Mouse (Mus musculus) heart, embryonic 16.5 days (tissue): Measurements from ENCODE around the gene Usp24. TPM values are rescaled to one million over a fixed set of nuclear protein-coding genes. Genes with fewer than 3 reads are reported as not detected.

Experiments used
- ATAC-seq: fragments of 200-750 bp; cut with Nextera tagmentation; replicated peaks from 2 replicates; pipeline ENCODE4 v1.8.0; 2017; ENCODE audit warnings: moderate number of reproducible peaks; ENCODE audit not compliant: insufficient read depth, low FRiP score; ENCODE audit errors: extremely low read depth
- H3K27ac ChIP-seq: fragments of 300-500 bp; sonication (generic); 2 replicates; pipeline ENCODE4 v1.5.1; 2014; ENCODE audit warnings: mild to moderate bottlenecking, low read length, control low read depth, moderate library complexity
- H3K27me3 ChIP-seq: fragments of 300-500 bp; sonication (generic); 2 replicates; pipeline ENCODE4 v1.6.1; 2014; ENCODE audit warnings: low read length, mixed read lengths; ENCODE audit not compliant: control insufficient read depth, insufficient read depth
- H3K36me3 ChIP-seq: fragments of 300-500 bp; sonication (generic); 2 replicates; pipeline ENCODE4 v1.6.1; 2014; ENCODE audit not compliant: control insufficient read depth, insufficient read depth
- H3K4me1 ChIP-seq: fragments of 300-500 bp; sonication (generic); 2 replicates; pipeline ENCODE4 v1.6.1; 2014; ENCODE audit warnings: low read length, mixed read lengths; ENCODE audit not compliant: control insufficient read depth, insufficient read depth
- H3K4me2 ChIP-seq: fragments of 300-500 bp; sonication (generic); 2 replicates; pipeline ENCODE4 v1.6.1; 2014; ENCODE audit warnings: low read depth, mild to moderate bottlenecking, control low read depth, low read length
- H3K4me3 ChIP-seq: fragments of 300-500 bp; sonication (generic); 2 replicates; pipeline ENCODE4 v1.5.1; 2014; ENCODE audit warnings: mild to moderate bottlenecking, control low read depth, low read length
- H3K9ac ChIP-seq: fragments of 300-500 bp; sonication (generic); 2 replicates; pipeline ENCODE4 v1.6.1; 2014; ENCODE audit warnings: low read length, control low read depth
- H3K9me3 ChIP-seq: fragments of 300-500 bp; sonication (generic); replicated peaks from 2 replicates; pipeline ENCODE4 v1.6.1; 2016; ENCODE audit warnings: low read length; ENCODE audit not compliant: control insufficient read depth
- WGBS: fragments of 180-500 bp; shearing (Covaris S2); extraction: QIAGEN DNeasy Blood & Tissue Kit; methylation state at CpG from one replicate; pipeline ENCODE4 v1.1.7; 2014; 5-methylcytosine and 5-hydroxymethylcytosine counted together
- polyA plus RNA-seq: library from polyadenylated mRNA; unstranded; fragments of >200 nt; fragmentation: Nextera tagmentation; extraction: Ambion mirVana; gene quantifications from 2 replicates; pipeline ENCODE4 v1.2.1, GENCODE M21; 2015

The Usp24 gene
- polyA plus RNA-seq, 1 experiment from 2014 or later, result 5.5 TPM

DNA sequence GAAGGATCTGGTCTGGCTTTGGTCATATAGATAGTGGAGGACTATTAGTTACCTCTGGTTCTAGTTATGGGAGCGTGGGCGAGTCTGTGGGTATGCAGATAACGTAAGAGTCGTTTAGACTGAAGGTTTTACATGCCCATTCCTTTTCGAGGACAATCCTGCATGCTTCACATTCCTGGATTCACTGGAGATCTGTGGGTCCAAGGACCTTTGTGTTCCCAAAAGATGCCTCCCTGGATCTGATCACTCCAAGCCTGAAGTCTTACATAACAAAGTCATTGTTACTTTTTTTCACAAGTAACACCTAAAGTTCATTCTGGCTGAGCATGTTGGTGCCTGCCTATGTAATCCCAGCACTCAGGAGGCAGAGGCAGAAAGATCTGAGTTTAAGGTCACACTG lies 65.1 kb downstream of the Usp24 start:
- H3K36me3 ChIP-seq, result peaks cover 57% of the 10 kb centered on the region
- no peak overlapping the region for H3K27ac ChIP-seq
- no peak overlapping the region for H3K4me2 ChIP-seq
- no peaks in the 10 kb centered on the region for H3K4me1 ChIP-seq
- H3K4me3 ChIP-seq, result no peak overlapping the region
- H3K9ac ChIP-seq, result no peak overlapping the region
- no peak for ATAC-seq
- 60% methylated on average over 5 of the region's 5 CpGs for WGBS
- no peaks in the 10 kb centered on the region for H3K9me3 ChIP-seq
- H3K27me3 ChIP-seq, result no peaks in the 10 kb centered on the region

- Histone ChIP-seq H3K27ac (no peak overlapping the region), H3K9me3 (peaks cover 4% of the 10 kb centered on the region), H3K4me3 (no peak overlapping the region), H3K4me1 (no peaks in the 10 kb centered on the region), H3K9ac (no peak overlapping the region), H3K27me3 (no peaks in the 10 kb centered on the region), H3K4me2 (no peak overlapping the region), H3K36me3 (peaks cover 54% of the 10 kb centered on the region)
- 76% methylated on average over 3 of the region's 3 CpGs for WGBS
- no peak for ATAC-seq
Observed at GRCm38 (mm10) chr4:106389908-106390307, 73.9 kb downstream of the Usp24 start.

DNA sequence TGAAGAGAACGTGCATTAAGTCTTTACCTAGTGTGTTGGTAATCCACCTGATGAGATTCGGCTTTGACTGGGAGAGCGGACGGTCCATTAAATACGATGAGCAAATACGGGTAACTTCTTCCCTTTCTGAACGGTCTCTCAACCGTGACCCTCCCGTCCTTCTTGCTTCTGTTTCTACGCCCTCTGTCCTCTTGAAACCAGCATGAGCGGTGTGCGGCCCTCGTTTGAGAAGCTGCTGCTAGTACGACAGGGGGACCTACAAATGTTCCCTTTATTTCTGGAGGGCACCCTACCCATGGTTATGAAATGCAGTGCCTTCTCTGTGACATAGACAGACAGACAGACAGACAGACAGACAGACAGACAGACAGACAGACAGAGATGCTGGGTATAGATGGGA lies 93.6 kb downstream of the Usp24 start:
- Histone ChIP-seq H3K4me2 (no peak overlapping the region), H3K27me3 (no peaks in the 10 kb centered on the region), H3K36me3 (peaks cover 58% of the 10 kb centered on the region), H3K9ac (no peak overlapping the region), H3K9me3 (no peaks in the 10 kb centered on the region; the same call in 1 of the 2 replicates), H3K27ac (no peak overlapping the region), H3K4me3 (no peak overlapping the region), H3K4me1 (no peaks in the 10 kb centered on the region)
- WGBS, result 94% methylated on average over 14 of the region's 14 CpGs
- no peak for ATAC-seq

DNA sequence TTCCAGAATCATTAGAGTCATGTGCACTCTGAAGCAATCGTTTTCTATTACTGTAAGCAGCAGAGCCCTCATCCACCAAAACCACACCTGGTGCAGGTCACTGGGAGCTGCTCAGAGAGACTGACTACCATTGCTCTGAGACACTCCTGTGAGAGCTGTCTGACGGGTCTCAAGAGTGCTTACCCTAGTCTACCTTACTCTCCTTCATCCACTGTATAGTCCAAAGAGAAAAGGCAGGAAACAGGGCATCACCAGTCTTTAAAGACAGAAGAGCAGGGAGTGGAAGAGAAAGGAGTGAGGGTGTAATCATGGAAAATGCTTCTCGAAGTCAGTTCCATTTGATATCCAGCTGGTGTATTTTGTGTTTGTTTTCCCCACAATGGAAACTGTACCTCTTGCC lies 103.2 kb downstream of the Usp24 start:
- H3K27me3 ChIP-seq, result no peaks in the 10 kb centered on the region
- no peaks in the 10 kb centered on the region for H3K4me1 ChIP-seq
- WGBS, result 82% methylated on average over 3 of the region's 3 CpGs
- ATAC-seq, result no peak
- no peak overlapping the region for H3K4me2 ChIP-seq
- H3K27ac ChIP-seq, result no peak overlapping the region
- peaks cover 42% of the 10 kb centered on the region for H3K36me3 ChIP-seq
- no peak overlapping the region for H3K9ac ChIP-seq
- H3K9me3 ChIP-seq, result no peaks in the 10 kb centered on the region
- no peak overlapping the region for H3K4me3 ChIP-seq

DNA sequence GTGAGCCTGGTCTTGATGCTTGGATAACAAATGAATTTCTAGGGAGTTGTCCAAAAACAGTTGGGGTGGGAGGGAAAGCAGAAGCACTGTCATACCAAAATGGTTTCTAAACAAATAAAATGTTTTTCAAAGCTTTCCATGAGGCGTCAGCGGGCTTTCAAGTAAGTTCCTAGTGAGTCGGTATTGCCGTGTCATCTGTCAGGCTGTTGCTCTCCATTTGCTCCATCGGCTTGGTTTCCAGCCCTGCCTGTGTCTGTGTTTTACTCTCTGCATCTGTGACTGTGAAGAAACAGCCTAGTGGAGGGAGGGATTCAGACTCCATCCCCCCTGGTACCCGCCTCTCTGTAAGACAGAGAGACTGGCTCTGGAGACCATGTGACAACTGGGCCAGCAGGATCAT lies 103.8 kb downstream of the Usp24 start:
- WGBS, result 93% methylated on average over 6 of the region's 6 CpGs
- H3K27me3 ChIP-seq, result no peaks in the 10 kb centered on the region
- peaks cover 47% of the 10 kb centered on the region for H3K36me3 ChIP-seq
- H3K9ac ChIP-seq, result no peak overlapping the region
- ATAC-seq, result no peak
- no peaks in the 10 kb centered on the region for H3K4me1 ChIP-seq
- no peak overlapping the region for H3K4me3 ChIP-seq
- no peak overlapping the region for H3K4me2 ChIP-seq
- H3K9me3 ChIP-seq, result no peaks in the 10 kb centered on the region
- no peak overlapping the region for H3K27ac ChIP-seq

DNA sequence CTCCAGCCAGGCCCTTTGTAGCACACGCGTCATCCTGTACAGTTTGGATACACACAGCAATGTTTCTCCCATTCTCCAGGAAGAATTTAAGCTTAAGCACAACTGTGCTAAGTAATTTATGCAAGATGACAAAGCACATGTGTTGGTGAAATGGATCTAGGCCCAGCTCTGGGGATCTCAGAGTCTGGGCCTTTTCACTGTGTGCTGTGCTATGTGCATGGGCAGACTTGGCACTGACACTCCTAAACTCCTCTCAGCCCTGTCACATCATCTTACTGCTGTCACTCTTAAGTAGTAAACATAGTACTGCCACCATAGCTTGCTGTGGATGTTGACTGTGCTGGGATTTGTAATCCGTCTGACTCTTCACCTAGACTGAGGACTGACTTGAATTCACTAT lies 106.6 kb downstream of the Usp24 start:
- peaks cover 59% of the 10 kb centered on the region for H3K36me3 ChIP-seq
- H3K4me1 ChIP-seq, result no peaks in the 10 kb centered on the region
- H3K27me3 ChIP-seq, result no peaks in the 10 kb centered on the region
- no peak overlapping the region for H3K9ac ChIP-seq
- no peak for ATAC-seq
- H3K9me3 ChIP-seq, result no peaks in the 10 kb centered on the region
- 87% methylated on average over 3 of the region's 3 CpGs for WGBS
- no peak overlapping the region for H3K27ac ChIP-seq
- no peak overlapping the region for H3K4me3 ChIP-seq
- no peak overlapping the region for H3K4me2 ChIP-seq

DNA sequence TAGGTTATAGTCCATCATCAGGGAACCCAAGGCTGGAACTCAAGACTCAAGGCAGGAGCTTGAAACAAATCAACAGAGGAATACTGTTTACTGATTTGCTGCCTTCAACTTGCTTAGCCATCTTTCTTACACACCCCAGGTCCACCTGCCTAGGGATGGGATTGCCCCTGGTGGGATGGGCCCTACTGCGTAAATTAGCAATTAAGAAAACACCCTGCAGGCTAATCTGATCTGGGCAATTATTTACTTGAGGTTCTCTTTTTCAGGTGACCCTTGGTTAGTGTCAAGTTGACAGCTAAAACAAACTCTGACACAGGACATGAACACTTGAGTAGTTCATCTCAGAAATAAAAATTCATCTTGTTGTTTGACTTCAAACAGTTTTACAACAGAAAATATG lies 108.5 kb downstream of the Usp24 start:
- Histone ChIP-seq H3K4me1 (no peaks in the 10 kb centered on the region), H3K27ac (no peak overlapping the region), H3K9ac (no peak overlapping the region), H3K36me3 (peaks cover 61% of the 10 kb centered on the region), H3K4me3 (no peak overlapping the region), H3K4me2 (no peak overlapping the region), H3K27me3 (no peaks in the 10 kb centered on the region), H3K9me3 (no peaks in the 10 kb centered on the region)
- WGBS, result 92% methylated on average over 1 of the region's 1 CpGs
- ATAC-seq, result no peak

GRCm38 (mm10) chr4:106426286-106426685 lies 110.3 kb downstream of the Usp24 start:
- WGBS, result 68% methylated on average over 5 of the region's 5 CpGs
- peaks cover 59% of the 10 kb centered on the region for H3K36me3 ChIP-seq

GRCm38 (mm10) chr4:106428616-106429015 lies 112.6 kb downstream of the Usp24 start:
- no peak overlapping the region for H3K4me3 ChIP-seq
- H3K4me1 ChIP-seq, result no peaks in the 10 kb centered on the region
- no peak overlapping the region for H3K27ac ChIP-seq
- no peak overlapping the region for H3K9ac ChIP-seq
- peaks cover 64% of the 10 kb centered on the region for H3K36me3 ChIP-seq
- no peaks in the 10 kb centered on the region for H3K27me3 ChIP-seq
- no peaks in the 10 kb centered on the region for H3K9me3 ChIP-seq
- H3K4me2 ChIP-seq, result no peak overlapping the region
- 92% methylated on average over 6 of the region's 6 CpGs for WGBS
- no peak for ATAC-seq

More at GRCm38 (mm10) chr4:106426286-106426685, 110.3 kb downstream of the Usp24 start:
- Histone ChIP-seq H3K4me3 (no peak overlapping the region), H3K27ac (no peak overlapping the region), H3K27me3 (no peaks in the 10 kb centered on the region), H3K9ac (no peak overlapping the region), H3K4me1 (no peaks in the 10 kb centered on the region), H3K9me3 (no peaks in the 10 kb centered on the region), H3K4me2 (no peak overlapping the region)
- ATAC-seq, result no peak

- Histone ChIP-seq H3K27me3 (no peaks in the 10 kb centered on the region), H3K4me2 (no peak overlapping the region), H3K9ac (no peak overlapping the region), H3K36me3 (peaks cover 66% of the 10 kb centered on the region), H3K4me1 (no peaks in the 10 kb centered on the region), H3K4me3 (no peak overlapping the region), H3K27ac (no peak overlapping the region), H3K9me3 (no peaks in the 10 kb centered on the region)
- ATAC-seq, result no peak
- 72% methylated on average over 7 of the region's 7 CpGs for WGBS
Observed at GRCm38 (mm10) chr4:106429106-106429505, 113.1 kb downstream of the Usp24 start.
